Mouse (Mus musculus) embryonic facial prominence, embryonic 13.5 days (tissue): ENCODE measurements at regions not wholly inside any gene's neighbourhood (a gene's known extent, or its start where the extent isn't known, plus 50 kb on each side); places are given as distances from the start of the nearest gene placed in this dataset.

Experiments used
- ATAC-seq: fragments of 200-750 bp; cut with Nextera tagmentation; 2 replicates; pipeline ENCODE4 v1.8.0; 2017; ENCODE audit warnings: low read depth; ENCODE audit not compliant: insufficient number of reproducible peaks, insufficient read depth, low FRiP score, low TSS enrichment
- H3K27ac ChIP-seq: fragments of 300-500 bp; sonication (generic); 2 replicates; pipeline ENCODE4 v1.5.1; 2015; ENCODE audit warnings: moderate library complexity, mild to moderate bottlenecking, inconsistent platforms
- H3K27me3 ChIP-seq: fragments of 300-500 bp; sonication (generic); 2 replicates; pipeline ENCODE4 v1.6.1; 2015; ENCODE audit warnings: mild to moderate bottlenecking, inconsistent platforms
- H3K36me3 ChIP-seq: fragments of 300-500 bp; sonication (generic); 2 replicates; pipeline ENCODE4 v1.6.1; 2015; ENCODE audit warnings: mild to moderate bottlenecking, inconsistent platforms
- H3K4me1 ChIP-seq: fragments of 300-500 bp; sonication (generic); 2 replicates; pipeline ENCODE4 v1.6.1; 2015; ENCODE audit warnings: inconsistent platforms
- H3K4me2 ChIP-seq: fragments of 300-500 bp; sonication (generic); 2 replicates; pipeline ENCODE4 v1.6.1; 2015; ENCODE audit warnings: moderate library complexity, mild to moderate bottlenecking, inconsistent platforms
- H3K4me3 ChIP-seq: fragments of 300-500 bp; sonication (generic); 2 replicates; pipeline ENCODE4 v1.5.1; 2015; ENCODE audit warnings: mild to moderate bottlenecking, inconsistent platforms
- H3K9ac ChIP-seq: fragments of 300-500 bp; sonication (generic); 2 replicates; pipeline ENCODE4 v1.6.1; 2015; ENCODE audit warnings: mild to moderate bottlenecking, inconsistent platforms
- H3K9me3 ChIP-seq: fragments of 300-500 bp; sonication (generic); 2 replicates; pipeline ENCODE4 v1.6.1; 2016; ENCODE audit warnings: inconsistent platforms
- WGBS: fragments of 180-500 bp; shearing (Covaris S2); methylation state at CpG from one replicate; pipeline ENCODE4 v1.1.7; 2015; ENCODE audit warnings: mixed read lengths; 5-methylcytosine and 5-hydroxymethylcytosine counted together

GRCm38 (mm10) chr5:77581106-77581638 lies 173.3 kb upstream of the Igfbp7 start:
- H3K27ac ChIP-seq = peak overlapping the region; percentile 40
- ATAC-seq = peak; percentile 83
- no peaks in the 10 kb centered on the region for H3K27me3 ChIP-seq
- peaks cover 21% of the 10 kb centered on the region for H3K4me1 ChIP-seq
- H3K36me3 ChIP-seq = no peaks in the 10 kb centered on the region
- no peaks in the 10 kb centered on the region for H3K9me3 ChIP-seq
- WGBS = 29% methylated on average over 6 of the region's 6 CpGs
- H3K4me3 ChIP-seq = no peak overlapping the region
- peak overlapping the region; percentile 46 for H3K4me2 ChIP-seq
- 0 out of 2 replicates have a peak overlapping the region, but pooled peaks have one; percentile 27 for H3K9ac ChIP-seq

GRCm38 (mm10) chr5:77579826-77580745 lies 172.2 kb upstream of the Igfbp7 start:
- H3K4me3 ChIP-seq = no peak overlapping the region
- H3K27ac ChIP-seq = peak overlapping the region; percentile 40
- WGBS = 37% methylated on average over 20 of the region's 20 CpGs
- no peaks in the 10 kb centered on the region for H3K9me3 ChIP-seq
- no peaks in the 10 kb centered on the region for H3K27me3 ChIP-seq
- H3K4me1 ChIP-seq = peaks cover 21% of the 10 kb centered on the region
- no peak for ATAC-seq
- H3K36me3 ChIP-seq = no peaks in the 10 kb centered on the region
- H3K4me2 ChIP-seq = peak overlapping the region; percentile 46
- no peak overlapping the region for H3K9ac ChIP-seq

GRCm38 (mm10) chr5:77576881-77577280 lies 169.0 kb upstream of the Igfbp7 start:
- ATAC-seq = no peak

GRCm38 (mm10) chr5:77575780-77576179 lies 167.9 kb upstream of the Igfbp7 start:
- no peaks in the 10 kb centered on the region for H3K27me3 ChIP-seq
- H3K4me1 ChIP-seq = peaks cover 11% of the 10 kb centered on the region
- H3K4me3 ChIP-seq = no peak overlapping the region
- no peaks in the 10 kb centered on the region for H3K9me3 ChIP-seq
- no peaks in the 10 kb centered on the region for H3K36me3 ChIP-seq
- H3K4me2 ChIP-seq = no peak overlapping the region
- no peak for ATAC-seq
- no peak overlapping the region for H3K27ac ChIP-seq
- 82% methylated on average over 8 of the region's 8 CpGs for WGBS
- H3K9ac ChIP-seq = no peak overlapping the region

More at GRCm38 (mm10) chr5:77576881-77577280, 169.0 kb upstream of the Igfbp7 start:
- Histone ChIP-seq H3K9ac (no peak overlapping the region), H3K4me2 (no peak overlapping the region), H3K36me3 (no peaks in the 10 kb centered on the region), H3K27ac (no peak overlapping the region), H3K9me3 (no peaks in the 10 kb centered on the region), H3K4me1 (peaks cover 21% of the 10 kb centered on the region), H3K4me3 (no peak overlapping the region), H3K27me3 (no peaks in the 10 kb centered on the region)
- 84% methylated on average over 5 of the region's 5 CpGs for WGBS

- WGBS = 70% methylated on average over 9 of the region's 9 CpGs
- no peak overlapping the region for H3K27ac ChIP-seq
Measured at GRCm38 (mm10) chr5:77570364-77570763, 162.5 kb upstream of the Igfbp7 start.

GRCm38 (mm10) chr5:77568121-77568520 lies 160.3 kb upstream of the Igfbp7 start:
- 86% methylated on average over 5 of the region's 5 CpGs for WGBS
- Histone ChIP-seq H3K9ac (no peak overlapping the region), H3K9me3 (no peaks in the 10 kb centered on the region), H3K4me3 (no peak overlapping the region), H3K4me1 (no peaks in the 10 kb centered on the region), H3K27ac (no peak overlapping the region), H3K36me3 (no peaks in the 10 kb centered on the region), H3K27me3 (no peaks in the 10 kb centered on the region), H3K4me2 (no peak overlapping the region)
- no peak for ATAC-seq

More at GRCm38 (mm10) chr5:77570364-77570763, 162.5 kb upstream of the Igfbp7 start:
- no peak for ATAC-seq
- Histone ChIP-seq H3K9me3 (no peaks in the 10 kb centered on the region), H3K4me2 (no peak overlapping the region), H3K36me3 (no peaks in the 10 kb centered on the region), H3K9ac (no peak overlapping the region), H3K4me3 (no peak overlapping the region), H3K27me3 (no peaks in the 10 kb centered on the region), H3K4me1 (no peaks in the 10 kb centered on the region)

- Histone ChIP-seq H3K27me3 (no peaks in the 10 kb centered on the region), H3K4me1 (peaks cover 9% of the 10 kb centered on the region), H3K4me3 (no peak overlapping the region), H3K9me3 (no peaks in the 10 kb centered on the region), H3K36me3 (no peaks in the 10 kb centered on the region), H3K4me2 (no peak overlapping the region), H3K27ac (no peak overlapping the region), H3K9ac (no peak overlapping the region)
- ATAC-seq = no peak
- 37% methylated on average over 5 of the region's 5 CpGs for WGBS
Measured at GRCm38 (mm10) chr5:77552580-77552979, 144.7 kb upstream of the Igfbp7 start.

GRCm38 (mm10) chr5:77552081-77552480 lies 144.2 kb upstream of the Igfbp7 start:
- Histone ChIP-seq H3K27ac (no peak overlapping the region), H3K36me3 (no peaks in the 10 kb centered on the region), H3K4me1 (peaks cover 9% of the 10 kb centered on the region), H3K9me3 (no peaks in the 10 kb centered on the region), H3K27me3 (no peaks in the 10 kb centered on the region), H3K4me3 (no peak overlapping the region), H3K9ac (no peak overlapping the region), H3K4me2 (no peak overlapping the region)
- ATAC-seq = no peak
- 69% methylated on average over 7 of the region's 7 CpGs for WGBS

DNA sequence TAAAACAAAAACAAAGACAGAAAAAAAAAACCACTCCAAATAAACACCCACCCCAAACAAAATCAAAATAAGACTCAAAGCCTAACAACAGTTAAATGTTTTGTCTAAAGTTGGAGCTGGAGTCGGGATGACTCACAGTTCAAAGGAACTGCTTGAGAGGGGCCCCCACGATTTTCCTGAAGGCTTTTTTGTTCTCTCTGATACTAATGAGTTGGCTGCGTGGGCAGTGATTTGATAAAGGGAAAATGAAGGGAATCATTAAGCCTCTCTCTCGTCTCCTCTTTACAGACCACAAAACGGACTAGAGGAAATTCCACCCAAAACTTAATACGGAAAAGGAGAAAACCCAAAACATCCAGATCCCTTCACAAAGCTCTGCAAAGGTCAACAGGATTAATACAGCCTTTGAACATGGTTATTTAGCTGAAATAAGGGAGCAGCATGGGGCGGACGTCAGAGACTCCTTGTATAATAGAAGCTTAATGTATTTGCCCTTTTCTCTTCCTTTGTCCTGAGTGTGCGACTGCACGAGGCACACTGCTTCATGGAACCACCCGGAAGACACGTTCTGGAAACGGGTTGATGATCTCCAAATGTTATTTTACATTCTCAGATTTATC lies 138.3 kb upstream of the Igfbp7 start:
- H3K27ac ChIP-seq = no peak overlapping the region

DNA sequence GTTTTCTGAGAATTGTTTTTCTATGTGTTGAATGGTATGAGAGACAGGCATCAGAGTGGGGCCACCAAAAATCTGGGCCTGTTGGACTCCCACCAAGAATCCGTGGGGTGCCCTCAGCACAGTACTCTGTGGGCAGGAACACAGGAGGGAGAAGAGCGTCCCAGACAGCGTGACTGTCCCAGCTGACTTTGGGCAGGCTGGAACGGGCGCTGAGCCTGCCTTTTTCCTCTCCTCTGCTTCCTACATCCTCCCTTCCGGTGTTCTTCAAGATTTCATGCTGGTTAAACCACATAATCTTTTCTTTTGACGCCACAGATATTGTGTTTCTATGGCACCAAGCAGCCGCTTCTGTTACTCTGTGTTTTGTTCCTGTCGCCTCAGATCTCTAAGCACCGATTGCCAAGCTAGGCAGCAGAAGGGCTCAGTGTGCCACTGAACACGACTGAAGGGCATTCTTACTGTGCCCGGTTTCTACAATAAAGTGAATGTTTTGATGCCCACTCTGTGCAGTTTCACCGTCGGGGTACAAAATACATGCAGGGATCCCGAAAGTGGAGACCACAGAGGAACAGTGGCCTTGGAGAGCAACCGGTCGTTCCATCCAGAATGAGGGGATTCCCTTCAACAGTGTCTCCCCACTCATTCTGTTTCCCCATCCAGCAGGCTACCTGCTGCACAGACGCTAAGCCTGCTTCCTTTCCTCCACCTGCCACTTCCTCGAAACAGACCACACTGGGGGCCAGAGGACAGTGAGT lies 124.6 kb upstream of the Igfbp7 start:
- Histone ChIP-seq H3K9me3 (no peaks in the 10 kb centered on the region), H3K9ac (no peak overlapping the region), H3K4me2 (peak overlapping the region; percentile 30), H3K27me3 (no peaks in the 10 kb centered on the region), H3K27ac (peak overlapping the region; percentile 64), H3K4me1 (peaks cover 24% of the 10 kb centered on the region), H3K36me3 (no peaks in the 10 kb centered on the region), H3K4me3 (no peak overlapping the region)
- 49% methylated on average over 19 of the region's 19 CpGs for WGBS
- ATAC-seq = no peak

More for the DNA sequence above, 138.3 kb upstream of the Igfbp7 start:
- no peaks in the 10 kb centered on the region for H3K36me3 ChIP-seq
- H3K4me1 ChIP-seq = 0 out of 2 replicates have a peak, but pooled peaks cover 4% of the 10 kb centered on the region
- H3K4me2 ChIP-seq = no peak overlapping the region
- H3K27me3 ChIP-seq = no peaks in the 10 kb centered on the region
- no peak for ATAC-seq
- H3K9ac ChIP-seq = no peak overlapping the region
- H3K9me3 ChIP-seq = no peaks in the 10 kb centered on the region
- no peak overlapping the region for H3K4me3 ChIP-seq
- WGBS = 23% methylated on average over 13 of the region's 13 CpGs

GRCm38 (mm10) chr5:77530376-77530775 lies 122.5 kb upstream of the Igfbp7 start:
- H3K27me3 ChIP-seq = no peaks in the 10 kb centered on the region
- WGBS = 74% methylated on average over 7 of the region's 7 CpGs
- no peak overlapping the region for H3K4me3 ChIP-seq
- ATAC-seq = no peak
- no peak overlapping the region for H3K4me2 ChIP-seq
- H3K9ac ChIP-seq = no peak overlapping the region
- no peak overlapping the region for H3K27ac ChIP-seq
- no peaks in the 10 kb centered on the region for H3K9me3 ChIP-seq
- no peaks in the 10 kb centered on the region for H3K36me3 ChIP-seq
- peaks cover 24% of the 10 kb centered on the region for H3K4me1 ChIP-seq
